Mouse (Mus musculus): ENCODE results near the gene Bmp2k.
"Not testable (repeated sequence)": the region's sequence is repeated elsewhere in the genome, so short reads cannot be mapped to it uniquely, and the experiment has no call there.

Bmp2k gene

GRCm38 (mm10) chr5:97004178-97005030, 6.9 kb downstream of the Bmp2k start:
- DNase-seq, result no peak

GRCm38 (mm10) chr5:97005891-97006290, 8.4 kb downstream of the Bmp2k start:
- DNase-seq, result no peak

DNA sequence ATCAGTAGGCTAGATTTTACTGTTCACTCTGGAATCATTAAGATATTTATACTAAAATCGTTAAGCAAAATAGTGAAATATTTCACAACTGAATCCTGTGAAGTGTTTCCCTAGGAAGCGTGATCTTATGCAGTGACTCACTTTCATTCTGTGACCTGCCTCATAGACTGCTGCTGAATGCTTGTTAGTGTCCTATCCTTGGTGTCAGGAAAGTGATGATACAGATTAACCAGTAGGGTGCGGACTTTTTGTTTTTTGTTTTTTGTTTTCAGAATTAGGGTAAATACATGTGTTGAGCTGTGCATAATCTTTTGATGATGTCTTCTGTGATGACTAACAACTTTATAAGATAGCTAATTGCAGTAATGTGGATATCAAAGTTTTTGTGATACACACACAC, 9.4 kb downstream of the Bmp2k start:
- no peak for DNase-seq

GRCm38 (mm10) chr5:97007496-97007895, 10.0 kb downstream of the Bmp2k start:
- DNase-seq, result no peak

- not testable (repeated sequence) for DNase-seq
Measured at GRCm38 (mm10) chr5:97009140-97009539, 11.7 kb downstream of the Bmp2k start.

DNA sequence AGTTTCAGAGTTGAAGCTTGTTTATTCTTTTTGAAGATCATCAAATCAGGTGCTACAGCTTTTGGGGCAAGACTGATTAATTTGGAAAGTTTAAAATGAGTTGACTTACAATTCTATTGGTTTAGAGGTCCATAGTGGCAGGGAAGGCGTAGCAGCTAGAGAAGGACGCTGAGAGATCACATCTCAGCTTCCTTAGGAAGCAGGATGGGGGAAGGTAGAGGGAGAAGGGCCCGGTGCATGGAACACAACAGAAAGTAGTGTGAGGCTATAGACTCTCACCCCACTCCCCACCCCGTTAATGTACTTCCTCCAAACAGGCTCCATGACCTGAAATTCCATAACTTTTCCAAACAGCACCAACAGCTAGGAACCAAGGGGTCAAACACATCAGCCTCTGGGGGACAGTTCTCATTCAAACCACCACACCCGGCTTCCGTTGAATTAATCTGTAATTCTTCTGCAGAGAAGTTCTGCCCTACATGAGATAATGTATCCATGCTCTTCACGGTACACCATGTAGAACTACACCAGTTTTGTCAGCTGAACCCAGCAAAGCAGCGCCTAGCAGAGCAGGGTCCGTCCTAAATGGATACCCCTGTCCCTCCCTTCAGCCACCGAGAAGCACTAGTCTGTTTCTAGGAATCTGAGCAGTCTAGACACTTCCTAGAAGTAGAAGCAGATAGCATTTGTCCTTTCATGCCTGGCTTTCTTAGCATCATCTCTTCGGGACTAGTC, 12.3 kb downstream of the Bmp2k start:
- no peak for DNase-seq

DNA sequence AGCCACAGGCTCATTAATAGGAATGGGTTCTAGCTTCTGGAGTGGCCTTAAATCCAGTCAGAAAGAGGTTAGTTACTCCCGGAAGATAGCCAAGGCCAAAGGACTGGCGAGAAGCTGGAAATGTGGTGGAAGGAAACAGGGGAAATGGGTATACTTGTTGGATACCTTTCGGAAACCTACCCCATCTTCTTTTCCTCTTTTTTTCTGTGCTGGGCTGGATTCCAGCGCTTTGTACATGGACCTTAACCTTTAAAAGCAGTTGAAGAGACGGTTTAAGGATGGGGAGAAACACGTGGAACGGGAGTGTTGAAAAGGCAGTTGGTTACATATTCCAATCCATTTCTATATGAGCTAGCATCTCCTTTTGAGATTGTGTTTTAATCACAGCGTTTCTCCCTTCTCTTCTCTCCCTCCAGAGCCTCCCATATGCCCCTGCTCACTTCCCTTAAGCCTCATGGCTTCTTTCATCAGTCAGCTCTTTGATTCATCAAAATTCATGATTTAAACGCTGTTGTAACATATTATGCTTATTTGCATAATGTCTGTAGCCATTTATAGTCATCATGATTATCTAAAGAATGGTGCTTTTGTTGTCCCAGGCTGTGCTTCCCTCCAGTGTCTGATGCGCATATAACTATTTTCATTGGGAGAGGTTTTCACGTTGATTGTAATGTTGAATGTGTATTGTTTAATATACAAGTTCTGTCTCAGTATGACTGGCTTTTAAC, 18.5 kb downstream of the Bmp2k start:
- DNase-seq, result no peak

DNA sequence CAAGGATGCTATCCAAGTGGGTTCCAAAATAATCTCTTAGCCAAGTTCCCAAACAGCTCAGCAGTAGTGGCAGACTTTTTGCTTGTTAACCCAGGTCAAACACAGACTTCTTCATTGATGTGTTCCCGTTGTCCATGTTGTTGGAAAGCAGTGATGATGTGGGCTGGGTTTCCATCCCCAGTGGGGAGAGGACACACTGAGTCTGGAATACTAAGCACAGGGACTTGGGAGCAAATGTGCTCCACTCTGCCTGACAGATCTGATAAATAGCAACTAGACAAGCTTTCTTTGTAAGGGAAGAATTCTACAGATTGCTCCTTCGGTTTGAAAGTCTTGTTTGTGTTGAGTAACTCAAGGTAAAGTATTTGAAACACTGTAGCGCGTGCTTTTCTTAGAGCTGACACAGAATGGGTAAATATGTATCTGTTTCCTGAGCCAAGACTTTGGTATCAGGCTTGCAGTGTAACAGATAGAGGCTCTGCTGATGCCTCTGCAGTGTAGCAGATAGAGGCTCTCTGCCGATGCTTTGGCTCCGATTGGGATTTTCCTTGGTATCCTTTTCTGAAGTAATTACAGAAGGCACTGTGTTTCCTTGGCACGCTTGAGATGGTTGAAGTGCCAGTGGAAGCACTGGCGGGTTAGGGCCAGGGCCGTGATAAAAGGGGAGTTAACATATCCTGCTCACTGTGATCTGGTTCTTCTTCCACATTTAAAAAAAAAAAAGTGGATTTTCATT, 19.5 kb downstream of the Bmp2k start:
- no peak for DNase-seq

GRCm38 (mm10) chr5:97022305-97023278, 25.1 kb downstream of the Bmp2k start:
- no peak for DNase-seq

GRCm38 (mm10) chr5:97024834-97025233, 27.3 kb downstream of the Bmp2k start:
- DNase-seq, result no peak

DNA sequence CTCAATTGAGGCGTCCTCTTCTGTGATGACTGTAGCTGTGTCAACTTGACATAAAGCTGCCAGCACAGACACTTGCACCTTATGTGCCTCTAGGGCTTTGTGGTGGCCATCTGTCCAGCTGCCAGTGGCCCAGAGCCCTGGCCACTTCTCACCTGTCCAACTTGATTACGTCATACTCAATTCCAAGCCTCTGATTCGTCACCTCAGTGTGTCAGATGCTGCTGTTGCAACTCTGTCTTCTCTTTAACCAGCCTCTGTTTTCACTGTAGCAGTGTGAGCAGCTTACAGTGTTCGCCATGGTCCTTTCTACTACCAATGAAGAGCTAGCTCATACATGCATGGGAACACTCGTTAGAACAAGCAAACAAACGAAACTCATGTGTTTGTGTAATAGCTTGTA, 28.2 kb downstream of the Bmp2k start:
- no peak for DNase-seq

DNA sequence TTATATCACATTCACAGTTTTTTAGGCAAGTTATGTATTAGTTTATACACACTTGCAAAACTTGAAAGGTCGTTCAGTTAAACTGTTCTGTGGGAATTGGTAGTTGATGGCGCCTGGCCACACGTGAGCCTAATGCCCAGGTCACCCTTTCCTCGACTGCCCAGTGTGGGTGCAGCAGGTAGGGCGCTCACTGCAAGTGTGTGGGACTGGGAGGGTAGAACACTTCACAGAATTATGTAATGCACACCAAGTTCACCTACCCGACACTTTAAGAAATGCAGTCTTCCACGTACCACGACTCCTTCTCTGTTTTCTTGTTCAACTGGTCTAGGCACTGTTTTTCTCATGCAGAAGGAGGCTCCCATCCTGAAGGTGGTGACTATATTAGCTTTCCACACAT, 30.5 kb downstream of the Bmp2k start:
- no peak for DNase-seq

DNA sequence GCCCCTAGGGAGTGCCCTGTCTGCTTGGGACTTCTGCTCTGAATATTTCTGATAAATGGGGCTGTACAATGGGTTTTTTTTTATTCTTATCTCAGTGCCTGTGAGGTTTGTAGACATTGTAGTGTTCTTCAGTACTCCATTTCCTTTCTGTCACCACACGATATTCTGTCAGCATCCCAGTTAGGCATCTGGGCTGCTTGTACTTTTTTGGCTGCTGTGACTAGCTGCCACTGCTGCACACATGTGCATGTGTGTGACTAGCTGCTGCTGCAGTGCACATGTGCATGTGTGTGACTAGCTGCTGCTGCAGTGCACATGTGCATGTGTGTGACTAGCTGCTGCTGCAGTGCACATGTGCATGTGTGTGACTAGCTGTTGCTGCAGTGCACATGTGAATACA, 31.4 kb downstream of the Bmp2k start:
- DNase-seq, result not testable (repeated sequence)

- DNase-seq, result no peak
Measured at GRCm38 (mm10) chr5:97031771-97032170, 34.3 kb downstream of the Bmp2k start.

GRCm38 (mm10) chr5:97045260-97045659, 47.8 kb downstream of the Bmp2k start:
- no peak for DNase-seq

DNA sequence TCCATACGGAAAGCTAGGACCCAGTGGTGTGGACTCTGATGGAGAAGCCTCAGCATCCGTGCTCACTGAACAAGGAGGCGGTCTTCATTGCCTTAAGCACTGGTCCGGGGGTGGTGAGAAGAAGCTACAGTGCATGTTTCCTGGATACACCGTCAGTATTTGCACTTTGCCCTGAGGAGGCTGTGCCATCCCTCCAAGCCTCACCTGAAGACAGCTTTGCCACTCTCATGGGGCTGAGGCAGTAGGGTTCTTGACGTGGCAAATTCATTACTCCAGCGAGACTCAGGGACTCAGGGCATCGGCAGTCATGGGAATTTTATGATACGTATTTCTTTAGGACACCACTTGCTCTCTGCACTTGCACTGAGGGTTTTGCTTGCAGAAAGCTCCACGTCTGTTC, 49.2 kb downstream of the Bmp2k start:
- DNase-seq, result no peak

- no peak for DNase-seq
Measured at GRCm38 (mm10) chr5:97048905-97049304, 51.4 kb downstream of the Bmp2k start.

DNA sequence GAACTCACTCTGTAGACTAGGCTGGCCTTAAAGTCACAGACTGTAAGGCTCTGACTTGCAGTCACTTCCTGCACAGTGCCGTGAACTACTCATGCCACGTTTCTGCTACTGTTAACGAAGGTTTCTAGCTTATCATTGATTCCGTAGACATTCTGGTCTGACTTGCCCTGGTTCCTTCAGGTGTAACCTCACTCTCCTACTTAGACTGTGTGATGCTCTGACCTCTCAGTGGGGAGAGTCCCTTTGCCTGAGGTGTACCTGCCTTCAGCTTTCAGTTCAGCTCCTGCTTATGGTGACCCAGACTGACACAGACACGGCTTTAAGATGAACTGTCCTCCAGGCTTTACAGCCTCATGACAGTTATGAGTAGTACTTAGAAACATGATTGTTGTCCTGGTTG, 56.7 kb downstream of the Bmp2k start:
- DNase-seq, result no peak

DNA sequence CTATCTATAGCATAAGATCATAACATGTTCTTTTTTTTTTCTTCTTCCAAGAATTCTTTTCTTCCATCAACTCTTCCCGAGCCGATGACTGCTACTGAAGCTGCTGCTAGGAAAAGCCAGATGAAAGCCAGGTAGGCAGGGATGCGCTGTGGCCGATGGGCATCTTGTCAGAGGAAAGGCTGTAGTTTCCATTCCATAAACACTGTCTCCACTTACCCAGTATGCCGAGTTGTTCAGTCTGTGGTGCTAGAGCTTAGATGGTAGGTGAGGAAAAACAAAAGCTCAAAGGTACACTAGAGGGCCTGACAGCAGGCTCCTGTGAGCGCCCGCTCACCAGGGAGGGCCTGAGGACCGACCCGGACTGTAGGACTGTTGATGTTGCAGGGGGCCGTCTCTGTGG, 57.3 kb downstream of the Bmp2k start:
- DNase-seq, result no peak

GRCm38 (mm10) chr5:97055511-97056068, 58.1 kb downstream of the Bmp2k start:
- DNase-seq, result no peak

GRCm38 (mm10) chr5:97056359-97056758, 58.9 kb downstream of the Bmp2k start:
- DNase-seq, result no peak
